Mouse (Mus musculus) heart, embryonic 16.5 days (tissue): ENCODE data around the gene Olfr1263. TPM values are rescaled to one million over a fixed set of nuclear protein-coding genes. Genes with fewer than 3 reads are reported as not detected.

Experiments
- polyA plus RNA-seq: library from polyadenylated mRNA; unstranded; fragments of >200 nt; fragmentation: Nextera tagmentation; extraction: Ambion mirVana; gene quantifications from 2 replicates; pipeline ENCODE4 v1.2.1, GENCODE M21; 2015

The Olfr1263 gene
- polyA plus RNA-seq, 1 experiment from 2014 or later: not detected

Other genes with a start within 250 kb of the Olfr1263 start
- not detected in 2 replicates for gene Olfr1254, start 218.5 kb upstream of the Olfr1263 start, polyA plus RNA-seq
- not detected in 2 replicates for gene Olfr1255, start 200.1 kb upstream of the Olfr1263 start, polyA plus RNA-seq
- gene Olfr1256, start 170.6 kb upstream of the Olfr1263 start, polyA plus RNA-seq: not detected in 2 replicates
- gene Olfr48, start 163.9 kb upstream of the Olfr1263 start, polyA plus RNA-seq: not detected in 2 replicates
- gene Olfr1257, start 133.7 kb upstream of the Olfr1263 start, polyA plus RNA-seq: not detected in 2 replicates
- gene Olfr1258, start 84.8 kb upstream of the Olfr1263 start, polyA plus RNA-seq: not detected in 2 replicates
- gene Olfr1259, start 63.5 kb upstream of the Olfr1263 start, polyA plus RNA-seq: not detected in 2 replicates
- gene Olfr1260, start 37.8 kb upstream of the Olfr1263 start, polyA plus RNA-seq: not detected in 2 replicates
- not detected in 2 replicates for gene Olfr1261, start 20.9 kb upstream of the Olfr1263 start, polyA plus RNA-seq
- gene Olfr1262, start 12.0 kb upstream of the Olfr1263 start, polyA plus RNA-seq: not detected in 2 replicates
- not detected in 2 replicates for gene Olfr1264, start 13.4 kb downstream of the Olfr1263 start, polyA plus RNA-seq
- gene Olfr1265, start 23.2 kb downstream of the Olfr1263 start, polyA plus RNA-seq: not detected in 2 replicates
- not detected in 2 replicates for gene Olfr140, start 51.5 kb downstream of the Olfr1263 start, polyA plus RNA-seq
- not detected in 2 replicates for gene Olfr1269, start 109.3 kb downstream of the Olfr1263 start, polyA plus RNA-seq
- not detected in 2 replicates for gene Olfr32, start 130.2 kb downstream of the Olfr1263 start, polyA plus RNA-seq
- gene Olfr1270, start 141.0 kb downstream of the Olfr1263 start, polyA plus RNA-seq: not detected in 2 replicates
- not detected in 2 replicates for gene Olfr1506, start 212.4 kb downstream of the Olfr1263 start, polyA plus RNA-seq
- gene Olfr142, start 245.5 kb downstream of the Olfr1263 start, polyA plus RNA-seq: not detected in 2 replicates